Mouse (Mus musculus): ENCODE data around the gene Qrich2. TPM values are rescaled to one million over a fixed set of nuclear protein-coding genes. Genes with fewer than 3 reads are reported as not detected.
A peak's percentile ranks its signal among the peaks of the same experiment; 100 is the strongest.

Qrich2 gene
- total RNA-seq, 2 experiments from 2014 or later, result not detected

GRCm38 (mm10) chr11:116447822-116448221 lies 18.2 kb downstream of the Qrich2 start:
- no peak for ATAC-seq (replicated peaks; ENCODE audit: poor library complexity)

DNA sequence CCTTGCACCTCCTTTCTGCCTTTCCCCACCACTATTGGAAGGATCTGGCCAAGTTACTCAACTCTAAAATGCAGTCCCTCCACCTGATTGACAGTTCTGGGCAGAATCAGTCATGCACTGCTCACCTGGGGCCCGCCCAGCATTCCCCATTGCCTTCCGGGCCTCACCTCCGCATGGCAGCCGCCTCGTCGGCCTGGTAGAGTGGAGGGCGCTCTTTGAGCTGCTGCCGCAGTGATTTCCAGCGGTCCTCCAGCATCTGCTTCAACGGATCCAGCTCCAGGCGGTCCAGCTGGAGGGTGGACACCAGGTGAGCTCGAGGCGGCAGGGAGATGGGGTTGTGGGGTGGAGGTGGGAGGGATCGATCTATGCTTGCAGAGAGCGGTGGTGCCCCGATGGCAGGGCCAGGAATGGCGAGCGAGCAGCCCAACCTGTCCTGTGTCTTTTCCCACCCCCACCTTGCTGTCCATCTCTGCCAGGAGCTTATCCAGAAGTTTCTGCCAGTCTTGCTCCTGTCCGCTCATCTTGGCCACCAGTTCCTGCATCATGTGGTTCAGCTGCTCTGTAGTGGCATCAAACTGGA lies 19.6 kb downstream of the Qrich2 start:
- no peak for ATAC-seq (replicated peaks; ENCODE audit: poor library complexity)

DNA sequence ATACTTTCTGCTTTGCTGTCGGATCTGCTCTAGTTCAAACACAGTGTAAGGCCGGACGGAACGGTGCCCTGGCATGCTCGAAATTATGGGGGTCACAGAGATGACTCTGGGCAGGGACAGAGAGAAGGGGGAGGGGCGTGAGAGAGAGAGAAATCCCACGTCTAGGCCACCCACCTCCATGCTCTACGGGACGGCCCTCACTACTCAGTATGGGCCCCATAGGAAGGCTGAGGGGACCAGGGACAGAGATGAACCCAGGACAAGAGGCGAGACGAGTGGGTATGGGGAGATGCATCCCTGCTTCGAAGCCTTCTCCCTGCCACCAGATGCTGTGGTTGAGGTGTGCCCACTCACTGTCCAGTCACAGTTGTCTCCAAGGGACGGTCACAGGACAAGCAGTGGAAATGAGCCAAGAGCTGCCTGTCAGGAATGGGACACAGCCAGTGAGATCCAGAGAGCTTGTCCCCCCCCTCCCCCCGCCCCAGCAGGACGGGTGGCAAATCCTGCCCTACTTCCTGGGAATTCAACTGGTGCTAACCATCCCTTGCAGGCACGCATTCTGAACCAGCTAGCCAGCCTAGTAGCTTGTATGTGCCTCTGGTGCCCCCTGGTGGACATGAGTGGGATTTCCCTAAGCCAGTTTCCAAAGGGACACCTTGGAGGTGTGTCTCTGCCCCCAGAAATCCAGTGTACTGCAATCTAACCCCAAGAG lies 20.3 kb downstream of the Qrich2 start:
- peak; percentile 98 for ATAC-seq (replicated peaks; ENCODE audit: poor library complexity)

DNA sequence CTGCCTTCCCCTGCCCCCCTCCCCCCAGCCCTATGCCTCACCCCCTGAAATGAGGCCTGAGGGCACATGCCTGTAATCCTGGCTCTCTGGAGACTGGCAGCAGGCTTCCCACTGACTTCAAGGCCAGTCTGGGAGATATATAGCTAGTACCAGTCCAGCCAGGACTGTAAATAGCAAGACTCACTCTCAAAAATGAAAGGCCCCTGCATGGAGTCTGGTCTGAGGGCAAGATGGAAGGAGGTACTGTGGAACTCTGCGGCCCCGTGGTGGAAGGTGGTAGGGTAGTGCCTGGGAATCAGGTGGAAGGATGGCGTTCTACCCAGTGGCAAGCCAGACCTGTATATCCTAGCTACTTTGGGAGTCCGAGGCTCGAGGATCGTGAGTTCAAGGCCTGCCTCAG lies 22.1 kb downstream of the Qrich2 start:
- ATAC-seq (replicated peaks; ENCODE audit: poor library complexity), result no peak

DNA sequence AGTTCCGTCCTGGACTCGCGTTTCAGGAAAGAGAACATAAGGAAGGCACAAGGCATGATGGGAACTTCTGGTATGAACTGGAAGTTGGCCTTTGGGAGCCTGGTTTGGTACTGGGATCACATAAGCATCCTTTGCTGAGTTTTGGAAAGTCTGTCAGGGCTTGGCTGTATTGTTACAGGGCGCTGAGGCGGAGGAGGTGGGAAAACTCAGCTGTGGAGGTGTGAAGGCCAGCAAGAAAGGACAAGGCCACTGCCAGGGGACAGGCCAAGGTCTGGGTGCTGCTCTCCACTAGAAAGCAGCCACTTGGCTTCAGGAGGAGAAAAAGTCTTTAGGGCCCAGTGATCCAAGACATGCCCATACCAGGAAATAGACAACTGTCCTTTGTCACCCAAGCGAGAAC lies 22.7 kb downstream of the Qrich2 start:
- no peak for ATAC-seq (replicated peaks; ENCODE audit: poor library complexity)

- ATAC-seq (replicated peaks; ENCODE audit: poor library complexity), result no peak
Observed at GRCm38 (mm10) chr11:116442867-116443177, 23.2 kb downstream of the Qrich2 start.

DNA sequence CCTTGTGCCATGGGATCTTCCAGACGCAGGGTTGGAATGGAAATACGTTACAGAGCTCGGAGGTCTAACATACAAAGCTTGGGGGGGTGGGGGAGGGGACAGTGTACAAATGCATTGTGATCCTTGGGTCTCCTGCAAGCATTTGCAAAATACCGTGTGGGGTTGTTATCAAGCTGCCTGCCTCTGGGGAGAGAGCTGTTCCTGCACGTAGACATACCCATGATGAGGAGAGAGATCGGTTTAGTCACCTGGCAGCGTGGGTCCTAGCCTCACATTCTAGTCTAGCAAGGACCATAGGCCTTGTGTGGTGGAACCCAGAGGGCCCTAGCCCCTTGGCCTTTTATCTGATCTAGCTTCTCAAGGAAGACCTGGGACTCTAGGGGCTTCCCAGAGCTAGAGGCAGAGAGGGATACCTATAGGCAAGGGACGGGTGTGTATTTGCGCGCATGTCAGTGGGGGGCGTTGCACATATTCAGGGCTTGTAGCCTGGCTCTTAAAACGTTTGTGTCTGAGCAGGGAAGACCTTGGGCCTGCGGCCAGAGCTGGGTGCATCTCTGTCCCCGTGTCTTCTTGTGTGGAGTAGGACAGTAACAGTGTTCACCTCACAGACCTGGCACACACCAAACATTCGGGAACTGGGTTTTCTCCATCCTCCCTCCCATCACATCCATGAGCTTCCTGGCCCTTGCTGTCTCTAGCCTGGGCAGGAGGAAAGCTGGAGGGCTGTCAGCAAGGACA lies 23.7 kb downstream of the Qrich2 start:
- ATAC-seq (replicated peaks; ENCODE audit: poor library complexity), result no peak

DNA sequence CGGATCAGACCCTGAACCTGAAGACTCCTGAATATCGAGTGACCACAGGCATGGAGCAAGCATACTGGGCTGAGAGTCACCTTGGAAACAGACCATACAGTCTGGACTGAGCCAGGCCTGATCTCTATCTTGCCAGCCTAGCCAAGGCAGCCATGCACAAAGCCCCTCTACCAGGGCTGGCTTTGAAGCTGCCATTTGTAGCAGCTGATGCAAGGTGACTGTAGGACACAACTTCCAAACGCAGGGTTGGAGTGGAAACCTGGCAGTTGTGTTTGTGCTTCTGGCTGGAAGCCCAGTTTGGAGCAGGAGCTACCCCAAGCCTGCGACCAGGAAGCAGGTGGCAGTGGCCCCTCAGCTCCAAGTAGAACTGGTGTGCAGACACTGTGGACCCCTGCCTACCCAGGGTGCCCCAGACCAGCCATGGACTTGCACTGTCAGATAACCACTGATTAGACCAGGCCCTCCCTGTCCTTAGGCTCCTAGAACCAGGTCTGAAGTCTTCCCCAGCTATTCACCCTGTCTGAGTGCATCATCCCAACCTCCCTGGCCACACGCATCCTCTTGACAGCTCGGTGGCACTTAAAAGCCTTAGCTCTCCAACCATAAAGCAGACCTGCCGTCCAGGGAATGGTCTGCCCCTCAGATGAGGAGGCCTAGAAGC lies 25.5 kb downstream of the Qrich2 start:
- no peak for ATAC-seq (replicated peaks; ENCODE audit: poor library complexity)

DNA sequence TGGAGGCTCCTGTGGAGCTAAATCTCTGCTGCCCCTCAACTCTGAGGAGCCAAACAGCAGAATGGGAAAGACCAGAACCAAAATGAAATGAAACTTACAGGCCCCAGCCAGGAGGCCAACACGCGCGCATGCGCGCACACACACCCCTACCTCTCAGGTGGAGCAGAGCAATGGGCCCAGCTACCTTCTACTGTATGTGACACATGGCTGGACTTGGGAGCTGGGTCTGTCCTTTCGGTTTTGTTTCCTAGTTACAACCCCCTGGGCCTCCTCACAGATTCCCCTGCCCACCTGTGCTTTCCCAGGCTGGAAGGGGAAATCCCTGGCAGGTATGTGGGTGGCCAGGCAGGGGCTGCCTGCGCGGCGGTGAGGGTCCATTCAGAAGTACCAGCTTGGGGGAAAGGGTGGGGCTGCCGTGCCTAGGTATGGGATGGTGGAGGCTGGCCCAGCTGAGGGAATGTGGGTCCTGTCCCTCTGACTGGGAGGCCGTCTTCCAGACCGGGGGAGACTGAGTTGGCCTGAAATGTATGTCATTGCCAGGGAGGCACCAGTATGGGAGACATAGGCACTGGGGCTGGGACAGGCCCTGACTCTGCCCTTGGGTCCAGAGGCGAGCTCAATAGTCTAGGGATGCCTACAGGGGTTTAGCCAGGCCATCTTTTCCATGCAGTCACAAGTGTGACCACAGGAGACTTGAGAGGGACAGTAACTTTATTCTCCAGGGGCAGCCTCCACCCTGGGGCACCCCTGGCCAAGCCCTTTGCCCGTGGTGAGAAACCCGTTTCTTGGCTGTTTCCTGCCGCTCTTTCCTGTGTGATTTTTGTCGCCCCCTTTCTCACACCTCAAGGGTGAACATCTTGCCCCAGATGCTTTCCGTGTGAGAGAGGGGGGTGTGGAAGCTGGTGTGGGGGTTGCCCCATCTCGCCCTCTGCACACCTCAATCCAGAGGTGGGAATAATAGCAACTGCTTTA lies 26.5 kb downstream of the Qrich2 start:
- ATAC-seq (replicated peaks; ENCODE audit: poor library complexity), result no peak

DNA sequence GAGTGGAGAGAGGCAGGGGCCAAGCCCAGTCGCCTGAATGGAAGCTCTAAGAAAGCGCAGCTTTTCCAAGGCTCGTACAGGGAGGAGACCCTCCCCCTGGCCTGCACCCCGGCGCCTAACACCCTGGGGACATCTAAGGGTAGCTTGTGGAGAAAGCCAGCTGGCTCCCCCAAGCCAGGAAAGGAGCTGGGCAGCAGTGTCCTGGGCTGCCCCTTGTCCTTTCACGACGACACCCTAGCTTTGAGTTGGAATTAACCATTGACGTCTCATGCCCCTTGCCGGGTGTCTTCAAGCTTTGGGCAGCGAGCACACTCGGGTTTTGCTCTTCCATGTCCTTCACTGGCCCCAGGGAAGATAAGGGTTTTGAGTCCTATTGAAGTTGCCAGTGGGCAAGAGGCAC lies 28.5 kb downstream of the Qrich2 start:
- ATAC-seq (replicated peaks; ENCODE audit: poor library complexity), result no peak

- ATAC-seq (replicated peaks; ENCODE audit: poor library complexity), result peak; percentile 41
Observed at GRCm38 (mm10) chr11:116436725-116437331, 29.2 kb downstream of the Qrich2 start.

DNA sequence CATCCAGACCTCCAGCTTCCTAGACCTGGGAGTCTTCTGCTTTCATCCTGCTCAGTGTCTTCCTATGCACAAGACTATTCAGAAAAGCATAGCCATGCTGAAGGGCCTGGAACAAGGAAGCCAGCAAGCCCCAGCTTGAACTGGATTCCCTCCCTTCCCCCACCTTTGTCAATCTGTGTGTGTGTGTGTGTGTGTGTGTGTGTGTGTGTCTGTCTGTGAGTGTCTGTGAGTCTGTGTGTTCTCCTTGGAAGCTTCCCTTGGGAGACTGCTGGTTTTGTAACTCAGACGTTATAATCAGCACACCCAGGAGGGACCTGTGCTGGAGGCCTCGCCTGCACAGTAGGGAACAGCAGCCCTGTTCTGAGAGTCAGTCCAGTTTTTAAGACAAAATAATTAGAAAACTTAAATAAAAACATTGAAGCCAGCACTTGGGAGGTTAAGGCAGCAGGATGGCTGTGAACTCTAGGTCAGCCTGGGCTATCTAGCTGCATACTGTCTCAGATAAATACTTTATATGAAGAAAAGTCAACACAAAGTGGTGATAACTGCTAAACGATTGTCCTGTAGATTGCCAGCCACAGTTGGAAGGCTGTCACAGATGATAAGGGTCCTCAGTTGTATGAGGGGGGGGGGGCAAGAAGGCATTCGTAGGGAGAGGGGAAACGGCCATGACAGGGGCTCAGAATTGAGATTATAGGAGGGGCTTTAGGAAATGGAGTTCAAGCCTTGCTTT lies 29.9 kb downstream of the Qrich2 start:
- ATAC-seq (replicated peaks; ENCODE audit: poor library complexity), result no peak

DNA sequence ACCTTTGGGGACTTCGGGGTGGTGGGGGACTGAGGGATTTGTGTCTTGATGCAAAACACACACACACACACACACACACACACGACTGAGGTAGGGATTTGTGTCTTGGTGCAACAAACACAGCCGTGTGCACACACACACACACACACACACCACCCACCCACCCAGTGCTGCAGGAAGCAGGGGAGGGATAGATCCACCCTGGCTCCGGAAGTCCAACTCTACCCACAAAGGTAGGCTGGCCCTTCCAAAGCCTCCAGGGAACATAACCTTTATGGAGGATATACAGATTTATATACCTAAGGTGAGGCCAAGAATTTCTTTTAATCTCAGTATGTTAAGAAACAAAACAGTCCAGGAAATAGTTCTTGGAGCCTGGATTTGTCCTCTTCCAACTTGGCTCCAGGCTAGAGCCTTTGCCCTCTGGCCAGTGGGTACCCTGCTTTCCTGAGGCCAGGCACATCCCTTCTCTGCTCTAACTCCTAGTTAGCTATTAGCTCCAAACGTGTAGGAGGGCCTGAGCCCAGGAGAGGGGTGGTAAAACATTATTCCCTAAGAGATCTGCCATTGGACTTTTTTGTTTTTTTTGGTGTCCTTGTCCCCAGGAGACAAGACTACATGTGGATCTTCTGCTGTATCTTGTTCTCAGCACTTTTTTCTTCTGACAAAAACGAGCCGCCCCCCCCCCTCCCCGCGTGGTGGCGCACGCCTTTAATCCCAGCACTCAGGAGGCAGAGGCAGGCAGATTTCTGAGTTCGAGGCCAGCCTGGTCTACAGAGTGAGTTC lies 30.9 kb downstream of the Qrich2 start:
- no peak for ATAC-seq (replicated peaks; ENCODE audit: poor library complexity)

- ATAC-seq (replicated peaks; ENCODE audit: poor library complexity), result no peak
Observed at GRCm38 (mm10) chr11:116434287-116434966, 31.6 kb downstream of the Qrich2 start.

- peak; percentile 82 for ATAC-seq (replicated peaks; ENCODE audit: poor library complexity)
Observed at GRCm38 (mm10) chr11:116433356-116434286, 32.4 kb downstream of the Qrich2 start, which contains the start of gene Ubald2. TSS of gene Ubald2 (plus strand) at chr11:116434094.

DNA sequence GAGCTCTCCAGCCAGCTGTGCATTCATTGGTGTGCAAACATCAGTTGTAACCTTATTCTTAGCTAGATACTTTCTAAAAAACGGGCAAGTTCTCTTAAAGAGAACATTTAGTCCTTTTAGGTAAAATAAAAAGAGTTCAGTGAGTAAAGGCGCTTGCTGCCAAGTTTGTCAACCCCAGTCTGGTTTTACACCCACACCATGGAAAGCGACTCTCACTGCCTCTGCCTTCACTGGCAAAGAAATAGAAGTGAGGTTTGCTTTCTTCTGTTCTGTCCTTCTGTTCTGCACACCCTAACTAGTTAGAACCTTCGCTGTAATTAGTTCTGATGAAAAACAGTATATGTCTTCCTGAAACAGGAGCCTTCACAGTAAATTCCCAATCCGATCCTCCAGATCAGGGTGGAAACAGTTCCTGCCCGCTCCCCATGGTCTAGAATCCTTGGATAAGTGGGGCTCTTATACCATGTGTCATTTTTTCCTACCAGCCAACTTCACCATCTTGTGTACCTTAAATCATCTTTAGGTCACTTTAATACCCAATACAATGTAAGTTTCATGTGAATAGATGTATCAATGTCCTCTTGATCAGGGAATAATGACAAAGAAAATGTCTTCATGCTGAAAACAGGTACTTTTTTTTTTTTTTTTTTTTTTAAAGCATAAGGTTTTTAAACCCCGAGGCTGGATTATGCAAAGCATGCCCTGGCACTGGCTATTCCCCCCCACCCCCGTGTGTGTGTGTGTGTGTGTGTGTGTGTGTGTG lies 33.3 kb downstream of the Qrich2 start:
- no peak for ATAC-seq (replicated peaks; ENCODE audit: poor library complexity)
